Mouse (Mus musculus): ENCODE measurements at regions not wholly inside any gene's neighbourhood (a gene's known extent, or its start where the extent isn't known, plus 50 kb on each side); places are given as distances from the start of the nearest gene placed in this dataset.

- DNase-seq (ENCODE audit: low spot score), result no peak
These were observed 61.6 kb downstream of the Skor1 start for GRCm38 (mm10) chr9:63087195-63087594.

GRCm38 (mm10) chr9:63086671-63087070 is 62.1 kb downstream of the Skor1 start:
- DNase-seq (ENCODE audit: low spot score), result no peak

- DNase-seq (ENCODE audit: low spot score), result no peak
These were observed 65.9 kb downstream of the Skor1 start for GRCm38 (mm10) chr9:63082830-63083229.

GRCm38 (mm10) chr9:63082311-63082710 is 66.5 kb downstream of the Skor1 start:
- no peak for DNase-seq (ENCODE audit: low spot score)

- no peak for DNase-seq (ENCODE audit: low spot score)
These were observed 68.4 kb downstream of the Skor1 start for GRCm38 (mm10) chr9:63080406-63080805.

- DNase-seq (ENCODE audit: low spot score), result no peak
These were observed 73.5 kb downstream of the Skor1 start for GRCm38 (mm10) chr9:63075252-63075651.

- no peak for DNase-seq (ENCODE audit: low spot score)
These were observed 74.0 kb downstream of the Skor1 start for GRCm38 (mm10) chr9:63074803-63075202.

GRCm38 (mm10) chr9:63074023-63074750 is 74.6 kb downstream of the Skor1 start:
- DNase-seq (ENCODE audit: low spot score), result no peak

GRCm38 (mm10) chr9:63071032-63071431 is 77.7 kb downstream of the Skor1 start:
- DNase-seq (ENCODE audit: low spot score), result no peak

- no peak for DNase-seq (ENCODE audit: low spot score)
These were observed 78.8 kb downstream of the Skor1 start for GRCm38 (mm10) chr9:63069919-63070318.

GRCm38 (mm10) chr9:63067054-63067406 is 79.3 kb upstream of the Pias1 start:
- no peak for DNase-seq (ENCODE audit: low spot score)

- DNase-seq (ENCODE audit: low spot score), result no peak
These were observed 78.8 kb upstream of the Pias1 start for GRCm38 (mm10) chr9:63066384-63067053.

GRCm38 (mm10) chr9:63063525-63063924 is 75.8 kb upstream of the Pias1 start:
- no peak for DNase-seq (ENCODE audit: low spot score)

GRCm38 (mm10) chr9:63060740-63061139 is 73.0 kb upstream of the Pias1 start:
- no peak for DNase-seq (ENCODE audit: low spot score)

GRCm38 (mm10) chr9:63059234-63059842 is 71.6 kb upstream of the Pias1 start:
- DNase-seq (ENCODE audit: low spot score), result peak; percentile 61

GRCm38 (mm10) chr9:63058506-63059233 is 70.9 kb upstream of the Pias1 start:
- DNase-seq (ENCODE audit: low spot score), result no peak

- no peak for DNase-seq (ENCODE audit: low spot score)
These were observed 69.1 kb upstream of the Pias1 start for GRCm38 (mm10) chr9:63056695-63057349.

- no peak for DNase-seq (ENCODE audit: low spot score)
These were observed 64.5 kb upstream of the Pias1 start for GRCm38 (mm10) chr9:63052181-63052580.

GRCm38 (mm10) chr9:63051631-63052030 is 63.9 kb upstream of the Pias1 start:
- no peak for DNase-seq (ENCODE audit: low spot score)

- DNase-seq (ENCODE audit: low spot score), result no peak
These were observed 61.6 kb upstream of the Pias1 start for GRCm38 (mm10) chr9:63049290-63049689.

GRCm38 (mm10) chr9:63046981-63047380 is 59.3 kb upstream of the Pias1 start:
- no peak for DNase-seq (ENCODE audit: low spot score)

- no peak for DNase-seq (ENCODE audit: low spot score)
These were observed 57.8 kb upstream of the Pias1 start for GRCm38 (mm10) chr9:63045531-63045930.
